Mouse (Mus musculus): ENCODE results near the gene Lrrc74a. TPM values are rescaled to one million over a fixed set of nuclear protein-coding genes. Genes with fewer than 3 reads are reported as not detected.

The Lrrc74a gene
- polyA plus RNA-seq, 1 experiment, result 0.08 TPM

- no peaks in the 10 kb centered on the region for H3K27me3 ChIP-seq (ENCODE audit: control insufficient read depth, insufficient read depth, low read length)
- no peak for TF ChIP-seq CTCF (IDR thresholded peaks at IDR 0.05; ENCODE audit: borderline replicate concordance, control insufficient read depth, extremely low read depth, insufficient read depth, low read length, poor library complexity)
- TF ChIP-seq POLR2A (IDR thresholded peaks at IDR 0.05; ENCODE audit: control insufficient read depth, extremely low read depth, insufficient read depth, low read length, poor library complexity), result no peak
- DNase-seq, result no peak
- 95% methylated on average over 4 of the region's 4 CpGs for WGBS
- H3K27ac ChIP-seq (ENCODE audit: control insufficient read depth, insufficient read depth, low read length), result no peak overlapping the region
- no peak overlapping the region for H3K4me3 ChIP-seq (ENCODE audit: control insufficient read depth, insufficient read depth, low read length)
- no peaks in the 10 kb centered on the region for H3K36me3 ChIP-seq (ENCODE audit: control insufficient read depth, insufficient read depth, low read length)
- peaks cover 78% of the 10 kb centered on the region for H3K4me1 ChIP-seq (replicated peaks; ENCODE audit: control insufficient read depth, insufficient read depth, low read length)
Observed at GRCm38 (mm10) chr12:86808856-86809255, 74.7 kb downstream of the Lrrc74a start.

GRCm38 (mm10) chr12:86810040-86810439 is 75.9 kb downstream of the Lrrc74a start:
- no peak for DNase-seq
- no peak overlapping the region for H3K4me3 ChIP-seq (ENCODE audit: control insufficient read depth, insufficient read depth, low read length)
- TF ChIP-seq POLR2A (IDR thresholded peaks at IDR 0.05; ENCODE audit: control insufficient read depth, extremely low read depth, insufficient read depth, low read length, poor library complexity) (no peak), CTCF (IDR thresholded peaks at IDR 0.05; ENCODE audit: borderline replicate concordance, control insufficient read depth, extremely low read depth, insufficient read depth, low read length, poor library complexity) (no peak)
- no peaks in the 10 kb centered on the region for H3K36me3 ChIP-seq (ENCODE audit: control insufficient read depth, insufficient read depth, low read length)
- peak overlapping the region; percentile 82 for H3K27ac ChIP-seq (ENCODE audit: control insufficient read depth, insufficient read depth, low read length)
- H3K4me1 ChIP-seq (replicated peaks; ENCODE audit: control insufficient read depth, insufficient read depth, low read length), result peaks cover 67% of the 10 kb centered on the region
- no peaks in the 10 kb centered on the region for H3K27me3 ChIP-seq (ENCODE audit: control insufficient read depth, insufficient read depth, low read length)
- WGBS, result 92% methylated on average over 1 of the region's 1 CpGs

GRCm38 (mm10) chr12:86810725-86811444 is 76.7 kb downstream of the Lrrc74a start:
- peak; percentile 86 for DNase-seq
- Histone ChIP-seq H3K27me3 (ENCODE audit: control insufficient read depth, insufficient read depth, low read length) (no peaks in the 10 kb centered on the region), H3K36me3 (ENCODE audit: control insufficient read depth, insufficient read depth, low read length) (no peaks in the 10 kb centered on the region), H3K4me1 (replicated peaks; ENCODE audit: control insufficient read depth, insufficient read depth, low read length) (peaks cover 64% of the 10 kb centered on the region), H3K4me3 (ENCODE audit: control insufficient read depth, insufficient read depth, low read length) (no peak overlapping the region), H3K27ac (ENCODE audit: control insufficient read depth, insufficient read depth, low read length) (peak overlapping the region; percentile 84)
- 14% methylated on average over 11 of the region's 11 CpGs for WGBS
- peak; percentile 62 for TF ChIP-seq POLR2A (IDR thresholded peaks at IDR 0.05; ENCODE audit: control insufficient read depth, extremely low read depth, insufficient read depth, low read length, poor library complexity)
- TF ChIP-seq CTCF (IDR thresholded peaks at IDR 0.05; ENCODE audit: borderline replicate concordance, control insufficient read depth, extremely low read depth, insufficient read depth, low read length, poor library complexity), result 0 out of 2 replicates have a peak, but pooled peaks have one; percentile 37

- 91% methylated on average over 3 of the region's 3 CpGs for WGBS
- no peak for TF ChIP-seq CTCF (IDR thresholded peaks at IDR 0.05; ENCODE audit: borderline replicate concordance, control insufficient read depth, extremely low read depth, insufficient read depth, low read length, poor library complexity)
- no peak for TF ChIP-seq POLR2A (IDR thresholded peaks at IDR 0.05; ENCODE audit: control insufficient read depth, extremely low read depth, insufficient read depth, low read length, poor library complexity)
- H3K27ac ChIP-seq (ENCODE audit: control insufficient read depth, insufficient read depth, low read length), result no peak overlapping the region
- peaks cover 65% of the 10 kb centered on the region for H3K4me1 ChIP-seq (replicated peaks; ENCODE audit: control insufficient read depth, insufficient read depth, low read length)
- H3K27me3 ChIP-seq (ENCODE audit: control insufficient read depth, insufficient read depth, low read length), result no peaks in the 10 kb centered on the region
- H3K4me3 ChIP-seq (ENCODE audit: control insufficient read depth, insufficient read depth, low read length), result no peak overlapping the region
- no peaks in the 10 kb centered on the region for H3K36me3 ChIP-seq (ENCODE audit: control insufficient read depth, insufficient read depth, low read length)
- peak; percentile 1 for DNase-seq
Observed at GRCm38 (mm10) chr12:86812782-86813181, 78.6 kb downstream of the Lrrc74a start.

Other genes with a start within 250 kb of the Lrrc74a start
- gene Vash1, start 55.7 kb upstream of the Lrrc74a start, polyA plus RNA-seq (2012; rRNA removed), result 3.0 and 3.7 TPM in 2 replicates
- 6.7 and 8.4 TPM in 2 replicates for gene Angel1, start 7.9 kb upstream of the Lrrc74a start, polyA plus RNA-seq (2012; rRNA removed)
- 38.6 and 46.1 TPM in 2 replicates for gene Irf2bpl, start 150.4 kb downstream of the Lrrc74a start, polyA plus RNA-seq (2012; rRNA removed)
- 43.8 and 56.5 TPM in 2 replicates for gene Cipc, start 212.7 kb downstream of the Lrrc74a start, polyA plus RNA-seq (2012; rRNA removed)